Mouse (Mus musculus): ENCODE measurements at regions not wholly inside any gene's neighbourhood (a gene's known extent, or its start where the extent isn't known, plus 50 kb on each side); places are given as distances from the start of the nearest gene placed in this dataset.

GRCm38 (mm10) chr4:131340993-131341695 is 397.0 kb downstream of the Matn1 start:
- Histone ChIP-seq H3K36me3 (ENCODE audit: control insufficient read depth, insufficient read depth, low read length) (no peaks in the 10 kb centered on the region), H3K27ac (ENCODE audit: low read length) (no peak overlapping the region), H3K9me3 (ENCODE audit: control insufficient read depth, low read depth, low read length) (no peaks in the 10 kb centered on the region), H3K27me3 (ENCODE audit: control insufficient read depth, insufficient read depth, low read length) (no peaks in the 10 kb centered on the region), H3K4me1 (ENCODE audit: control insufficient read depth, insufficient read depth, low read length) (no peaks in the 10 kb centered on the region), H3K4me3 (ENCODE audit: low read depth, low read length) (no peak overlapping the region), H3K4me2 (replicated peaks; ENCODE audit: low read depth, low read length) (no peak overlapping the region), H3K9ac (replicated peaks; ENCODE audit: low read depth, low read length) (no peak overlapping the region)
- 54% methylated on average over 9 of the region's 9 CpGs for WGBS
- ATAC-seq (ENCODE audit: insufficient number of reproducible peaks, insufficient read depth, low FRiP score, low read depth), result no peak

- 65% methylated on average over 3 of the region's 3 CpGs for WGBS
- ATAC-seq (ENCODE audit: insufficient number of reproducible peaks, insufficient read depth, low FRiP score, low read depth), result no peak
- H3K36me3 ChIP-seq (ENCODE audit: control insufficient read depth, insufficient read depth, low read length), result no peaks in the 10 kb centered on the region
These were observed 402.5 kb downstream of the Matn1 start for GRCm38 (mm10) chr4:131346727-131347126.

GRCm38 (mm10) chr4:131350268-131350667 is 406.1 kb downstream of the Matn1 start:
- Histone ChIP-seq H3K27me3 (ENCODE audit: control insufficient read depth, insufficient read depth, low read length) (no peaks in the 10 kb centered on the region), H3K36me3 (ENCODE audit: control insufficient read depth, insufficient read depth, low read length) (no peaks in the 10 kb centered on the region), H3K4me2 (replicated peaks; ENCODE audit: low read depth, low read length) (no peak overlapping the region), H3K4me3 (ENCODE audit: low read depth, low read length) (no peak overlapping the region), H3K27ac (ENCODE audit: low read length) (no peak overlapping the region), H3K9ac (replicated peaks; ENCODE audit: low read depth, low read length) (no peak overlapping the region), H3K9me3 (ENCODE audit: control insufficient read depth, low read depth, low read length) (no peaks in the 10 kb centered on the region), H3K4me1 (ENCODE audit: control insufficient read depth, insufficient read depth, low read length) (no peaks in the 10 kb centered on the region)
- 50% methylated on average over 7 of the region's 7 CpGs for WGBS
- no peak for ATAC-seq (ENCODE audit: insufficient number of reproducible peaks, insufficient read depth, low FRiP score, low read depth)

More at GRCm38 (mm10) chr4:131346727-131347126, 402.5 kb downstream of the Matn1 start:
- no peaks in the 10 kb centered on the region for H3K9me3 ChIP-seq (ENCODE audit: control insufficient read depth, low read depth, low read length)
- H3K4me2 ChIP-seq (replicated peaks; ENCODE audit: low read depth, low read length), result no peak overlapping the region
- no peak overlapping the region for H3K9ac ChIP-seq (replicated peaks; ENCODE audit: low read depth, low read length)
- H3K27me3 ChIP-seq (ENCODE audit: control insufficient read depth, insufficient read depth, low read length), result no peaks in the 10 kb centered on the region
- no peaks in the 10 kb centered on the region for H3K4me1 ChIP-seq (ENCODE audit: control insufficient read depth, insufficient read depth, low read length)
- H3K27ac ChIP-seq (ENCODE audit: low read length), result no peak overlapping the region
- H3K4me3 ChIP-seq (ENCODE audit: low read depth, low read length), result no peak overlapping the region

GRCm38 (mm10) chr4:131354908-131355307 is 410.7 kb downstream of the Matn1 start:
- ATAC-seq (ENCODE audit: insufficient number of reproducible peaks, insufficient read depth, low FRiP score, low read depth), result no peak
- H3K9ac ChIP-seq (replicated peaks; ENCODE audit: low read depth, low read length), result no peak overlapping the region
- 0 out of 2 replicates have a peak, but pooled peaks cover 4% of the 10 kb centered on the region for H3K4me1 ChIP-seq (ENCODE audit: control insufficient read depth, insufficient read depth, low read length)
- H3K4me3 ChIP-seq (ENCODE audit: low read depth, low read length), result no peak overlapping the region
- WGBS, result 96% methylated on average over 3 of the region's 3 CpGs
- no peak overlapping the region for H3K4me2 ChIP-seq (replicated peaks; ENCODE audit: low read depth, low read length)
- H3K36me3 ChIP-seq (ENCODE audit: control insufficient read depth, insufficient read depth, low read length), result no peaks in the 10 kb centered on the region
- H3K27me3 ChIP-seq (ENCODE audit: control insufficient read depth, insufficient read depth, low read length), result no peaks in the 10 kb centered on the region
- no peak overlapping the region for H3K27ac ChIP-seq (ENCODE audit: low read length)
- H3K9me3 ChIP-seq (ENCODE audit: control insufficient read depth, low read depth, low read length), result no peaks in the 10 kb centered on the region

- ATAC-seq (ENCODE audit: insufficient number of reproducible peaks, insufficient read depth, low FRiP score, low read depth), result no peak
- Histone ChIP-seq H3K9ac (replicated peaks; ENCODE audit: low read depth, low read length) (no peak overlapping the region), H3K36me3 (ENCODE audit: control insufficient read depth, insufficient read depth, low read length) (no peaks in the 10 kb centered on the region), H3K9me3 (ENCODE audit: control insufficient read depth, low read depth, low read length) (no peaks in the 10 kb centered on the region), H3K27ac (ENCODE audit: low read length) (no peak overlapping the region), H3K4me2 (replicated peaks; ENCODE audit: low read depth, low read length) (no peak overlapping the region), H3K27me3 (ENCODE audit: control insufficient read depth, insufficient read depth, low read length) (no peaks in the 10 kb centered on the region), H3K4me3 (ENCODE audit: low read depth, low read length) (no peak overlapping the region), H3K4me1 (ENCODE audit: control insufficient read depth, insufficient read depth, low read length) (0 out of 2 replicates have a peak, but pooled peaks cover 4% of the 10 kb centered on the region)
- 66% methylated on average over 12 of the region's 12 CpGs for WGBS
These were observed 411.4 kb downstream of the Matn1 start for GRCm38 (mm10) chr4:131355526-131355991.

GRCm38 (mm10) chr4:131356316-131356715 is 412.1 kb downstream of the Matn1 start:
- Histone ChIP-seq H3K4me1 (ENCODE audit: control insufficient read depth, insufficient read depth, low read length) (0 out of 2 replicates have a peak, but pooled peaks cover 4% of the 10 kb centered on the region), H3K9ac (replicated peaks; ENCODE audit: low read depth, low read length) (no peak overlapping the region), H3K9me3 (ENCODE audit: control insufficient read depth, low read depth, low read length) (no peaks in the 10 kb centered on the region), H3K4me2 (replicated peaks; ENCODE audit: low read depth, low read length) (no peak overlapping the region), H3K27me3 (ENCODE audit: control insufficient read depth, insufficient read depth, low read length) (no peaks in the 10 kb centered on the region), H3K36me3 (ENCODE audit: control insufficient read depth, insufficient read depth, low read length) (no peaks in the 10 kb centered on the region), H3K27ac (ENCODE audit: low read length) (no peak overlapping the region), H3K4me3 (ENCODE audit: low read depth, low read length) (no peak overlapping the region)
- 61% methylated on average over 12 of the region's 12 CpGs for WGBS
- ATAC-seq (ENCODE audit: insufficient number of reproducible peaks, insufficient read depth, low FRiP score, low read depth), result no peak

- Histone ChIP-seq H3K36me3 (ENCODE audit: control insufficient read depth, insufficient read depth, low read length) (no peaks in the 10 kb centered on the region), H3K9ac (replicated peaks; ENCODE audit: low read depth, low read length) (no peak overlapping the region), H3K27ac (ENCODE audit: low read length) (no peak overlapping the region), H3K4me2 (replicated peaks; ENCODE audit: low read depth, low read length) (no peak overlapping the region), H3K9me3 (ENCODE audit: control insufficient read depth, low read depth, low read length) (no peaks in the 10 kb centered on the region), H3K4me3 (ENCODE audit: low read depth, low read length) (no peak overlapping the region), H3K27me3 (ENCODE audit: control insufficient read depth, insufficient read depth, low read length) (no peaks in the 10 kb centered on the region), H3K4me1 (ENCODE audit: control insufficient read depth, insufficient read depth, low read length) (no peaks in the 10 kb centered on the region)
- no peak for ATAC-seq (ENCODE audit: insufficient number of reproducible peaks, insufficient read depth, low FRiP score, low read depth)
- WGBS, result 70% methylated on average over 1 of the region's 1 CpGs
These were observed 418.8 kb downstream of the Matn1 start for GRCm38 (mm10) chr4:131363030-131363429.

GRCm38 (mm10) chr4:131364671-131365252 is 420.6 kb downstream of the Matn1 start:
- 35% methylated on average over 6 of the region's 6 CpGs for WGBS
- no peak overlapping the region for H3K4me3 ChIP-seq (ENCODE audit: low read depth, low read length)
- no peaks in the 10 kb centered on the region for H3K36me3 ChIP-seq (ENCODE audit: control insufficient read depth, insufficient read depth, low read length)
- no peak overlapping the region for H3K27ac ChIP-seq (ENCODE audit: low read length)
- no peaks in the 10 kb centered on the region for H3K27me3 ChIP-seq (ENCODE audit: control insufficient read depth, insufficient read depth, low read length)
- no peaks in the 10 kb centered on the region for H3K4me1 ChIP-seq (ENCODE audit: control insufficient read depth, insufficient read depth, low read length)
- no peak for ATAC-seq (ENCODE audit: insufficient number of reproducible peaks, insufficient read depth, low FRiP score, low read depth)
- no peak overlapping the region for H3K4me2 ChIP-seq (replicated peaks; ENCODE audit: low read depth, low read length)
- no peak overlapping the region for H3K9ac ChIP-seq (replicated peaks; ENCODE audit: low read depth, low read length)
- no peaks in the 10 kb centered on the region for H3K9me3 ChIP-seq (ENCODE audit: control insufficient read depth, low read depth, low read length)
